ENCODE assay signal across 7 mouse cellular contexts in the genomic region with DNA sequence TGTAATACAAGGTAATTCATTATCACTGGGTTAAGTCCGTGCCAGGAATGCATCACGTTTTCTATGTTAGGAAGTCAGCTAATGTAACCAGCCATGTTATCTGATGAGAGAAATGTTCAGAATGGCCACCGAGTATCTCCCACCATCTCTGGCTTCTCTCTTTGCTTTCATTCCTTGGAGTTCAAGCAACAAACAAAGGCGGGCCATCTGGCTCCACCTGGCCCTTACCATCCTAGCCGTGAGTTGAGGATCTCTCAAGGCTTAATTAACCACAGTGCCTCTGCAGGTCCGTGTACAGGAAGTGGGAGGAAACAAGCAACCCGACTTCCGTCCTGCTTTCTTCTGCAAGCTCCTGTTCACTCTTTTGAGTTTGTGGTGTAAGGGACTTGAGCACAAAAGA. TPM values are rescaled to one million over a fixed set of nuclear protein-coding genes. Genes with fewer than 3 reads are reported as not detected.
DNase-seq lines count a peak whose midpoint lies in the region; ATAC-seq and TF ChIP-seq lines count a peak whose summit lies in the region.

No protein-coding gene starts in this region.

- no peak overlapping the region for H3K9ac ChIP-seq in lung, postnatal 0 days (replicated peaks; ENCODE audit: low read depth)

- H3K4me3 ChIP-seq in lung, postnatal 0 days (ENCODE audit: low read depth, low read length) = no peak overlapping the region
- no peak overlapping the region for H3K4me3 ChIP-seq in limb, embryonic 10.5 days

- no peak overlapping the region for H3K27ac ChIP-seq in lung, postnatal 0 days (ENCODE audit: low read length)
- H3K27ac ChIP-seq in limb, embryonic 10.5 days = peak overlapping the region; percentile 57; the same call in 1 of the 2 replicates

- H3K27me3 ChIP-seq in lung, postnatal 0 days (replicated peaks; ENCODE audit: insufficient read depth, low read length) = no peaks in the 10 kb centered on the region
- no peaks in the 10 kb centered on the region for H3K27me3 ChIP-seq in limb, embryonic 10.5 days (ENCODE audit: low read depth, poor library complexity, severe bottlenecking)

- no peak overlapping the region for H3K4me2 ChIP-seq in lung, postnatal 0 days (replicated peaks; ENCODE audit: low read depth, low read length)

- TF ChIP-seq EP300 in lung, postnatal 0 days (IDR thresholded peaks at IDR 0.05) = no peak

- no peaks in the 10 kb centered on the region for H3K36me3 ChIP-seq in lung, postnatal 0 days (ENCODE audit: insufficient read depth, low read length)
- H3K36me3 ChIP-seq in limb, embryonic 10.5 days = no peaks in the 10 kb centered on the region

- WGBS in lung, postnatal 0 days = 42% methylated on average over 8 of the region's 8 CpGs
- 53% methylated on average over 8 of the region's 8 CpGs for WGBS in limb, embryonic 10.5 days

- no peak for TF ChIP-seq CTCF in lung, postnatal 0 days (IDR thresholded peaks at IDR 0.05)

- ATAC-seq in lung, postnatal 0 days = no peak

- H3K4me1 ChIP-seq in lung, postnatal 0 days (ENCODE audit: insufficient read depth, low read depth, low read length) = peaks cover 7% of the 10 kb centered on the region; the same call in 1 of the 2 replicates
- H3K4me1 ChIP-seq in limb, embryonic 10.5 days = peaks cover 40% of the 10 kb centered on the region

- no peaks in the 10 kb centered on the region for H3K9me3 ChIP-seq in lung, postnatal 0 days (ENCODE audit: low read length)
- H3K9me3 ChIP-seq in limb, embryonic 10.5 days (replicated peaks) = no peaks in the 10 kb centered on the region

- DNase-seq in lung, postnatal 36 days = peak; percentile 30
- DNase-seq in lung, postnatal 0 days (ENCODE audit: low spot score) = no peak
- DNase-seq in c-Kit-positive CD71-positive TER-119-negative erythroid progenitor cells, embryonic 14.5 days (ENCODE audit: low read depth) = peak; percentile 47
- DNase-seq in limb, embryonic 10.5 days (ENCODE audit: low spot score) = no peak
- DNase-seq in thymus, postnatal 10 days (ENCODE audit: low spot score in 2 of 2) = peak; percentile 40 to 47
- DNase-seq in embryo, embryonic 10.5 days (ENCODE audit: low spot score) = no peak
- no peak for DNase-seq in testis, postnatal 14 days (ENCODE audit: low spot score)

RNA-seq across cellular contexts. Expression of gene Parp16, which starts 21.8 kb away (rescaled TPM):
- polyA plus RNA-seq in lung, postnatal 0 days (2015; fragmentation: Nextera tagmentation; extraction: Ambion mirVana) = 5.3 and 5.4 TPM in 2 replicates
- polyA plus RNA-seq in limb, embryonic 10.5 days (2016; fragmentation: Nextera tagmentation; extraction: Ambion mirVana) = 8.7 and 9.0 TPM in 2 replicates

RNA-seq across cellular contexts. Expression of gene Cilp, which starts 48.0 kb away (rescaled TPM):
- 0.08 and 0.13 TPM in 2 replicates for polyA plus RNA-seq in lung, postnatal 0 days (2015; fragmentation: Nextera tagmentation; extraction: Ambion mirVana)
- 0.05 and 0.06 TPM in 2 replicates for polyA plus RNA-seq in limb, embryonic 10.5 days (2016; fragmentation: Nextera tagmentation; extraction: Ambion mirVana)

Comparison
In these comparisons a context has a peak if more than half of its experiments do, and no peak if none do; other contexts are left out.
1. DNase-seq: peak in lung, postnatal 36 days (single experiment), c-Kit-positive CD71-positive TER-119-negative erythroid progenitor cells, embryonic 14.5 days (single experiment) and thymus, postnatal 10 days (2 of 2); none in lung, postnatal 0 days (single experiment), limb, embryonic 10.5 days (single experiment), embryo, embryonic 10.5 days (single experiment) and testis, postnatal 14 days (single experiment).